In the genomic region with DNA sequence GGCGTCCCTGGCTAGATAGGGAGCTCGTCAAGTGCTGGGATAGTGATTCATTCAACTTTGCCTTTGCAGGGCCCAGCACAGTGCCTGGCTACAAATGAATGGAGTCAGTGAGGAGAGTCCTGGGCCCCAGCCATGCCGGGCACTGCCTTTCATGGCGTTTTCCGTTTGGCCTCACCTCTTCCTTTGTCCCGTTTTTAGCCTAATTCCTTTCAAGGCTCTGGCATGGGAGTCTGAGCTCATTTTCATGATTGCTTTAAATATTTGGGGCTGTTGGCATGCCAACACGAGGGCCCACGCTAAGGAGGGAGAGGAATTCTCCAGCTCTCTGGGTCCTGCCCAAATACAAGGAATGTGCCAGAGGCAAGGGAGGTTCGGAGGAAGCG, we compare ENCODE assay signal across 11 mouse cellular contexts. TPM values are rescaled to one million over a fixed set of nuclear protein-coding genes. Genes with fewer than 3 reads are reported as not detected.
DNase-seq lines count a peak whose midpoint lies in the region; ATAC-seq and TF ChIP-seq lines count a peak whose summit lies in the region.
"Had no signal": no experiment of that assay in that cellular context is flagged by ENCODE, and none has a peak within 500 bp of the region (broad histone marks: within the 10 kb centered on the region; RNA-seq: fewer than 3 reads in every experiment).

No protein-coding gene starts in this region.

- no peak overlapping the region for H3K4me2 ChIP-seq in forebrain, embryonic 13.5 days
- H3K4me2 ChIP-seq in midbrain, postnatal 0 days (ENCODE audit: low read depth, low read length, poor library complexity, severe bottlenecking), result no peak overlapping the region
- H3K4me2 ChIP-seq: heart, embryonic 11.5 days; liver, embryonic 13.5 days had no signal

- no peaks in the 10 kb centered on the region for H3K36me3 ChIP-seq in forebrain, embryonic 13.5 days (ENCODE audit: poor library complexity, severe bottlenecking)
- H3K36me3 ChIP-seq in midbrain, postnatal 0 days (ENCODE audit: insufficient read depth, low read length), result no peaks in the 10 kb centered on the region
- H3K36me3 ChIP-seq in thymus, adult 2 months (ENCODE audit: control insufficient read depth, insufficient read depth, low read length), result no peaks in the 10 kb centered on the region
- H3K36me3 ChIP-seq: liver, embryonic 13.5 days had no signal

- H3K9ac ChIP-seq in forebrain, embryonic 13.5 days, result 0 out of 2 replicates have a peak overlapping the region, but pooled peaks have one; percentile 16
- H3K9ac ChIP-seq in midbrain, postnatal 0 days (replicated peaks; ENCODE audit: low read length, poor library complexity, severe bottlenecking), result no peak overlapping the region
- H3K9ac ChIP-seq: liver, embryonic 13.5 days had no signal

- TF ChIP-seq CTCF in midbrain, postnatal 0 days (IDR thresholded peaks at IDR 0.05), result no peak
- TF ChIP-seq CTCF in thymus, adult 2 months (IDR thresholded peaks at IDR 0.05; ENCODE audit: borderline replicate concordance, control insufficient read depth, extremely low read depth, insufficient read depth, low read length, poor library complexity), result no peak

- WGBS in forebrain, embryonic 13.5 days, result 21% methylated on average over 10 of the region's 10 CpGs
- 33% methylated on average over 10 of the region's 10 CpGs for WGBS in midbrain, postnatal 0 days
- 88% methylated on average over 10 of the region's 10 CpGs for WGBS in thymus, adult 2 months

- H3K27me3 ChIP-seq in forebrain, embryonic 13.5 days, result no peaks in the 10 kb centered on the region
- no peaks in the 10 kb centered on the region for H3K27me3 ChIP-seq in midbrain, postnatal 0 days (ENCODE audit: insufficient read depth, low read length)
- no peaks in the 10 kb centered on the region; the same call in 1 of the 2 replicates for H3K27me3 ChIP-seq in thymus, adult 2 months (ENCODE audit: control insufficient read depth, insufficient read depth, low read length)
- H3K27me3 ChIP-seq: liver, embryonic 13.5 days had no signal

- peak; percentile 73 for ATAC-seq in forebrain, embryonic 13.5 days
- ATAC-seq in midbrain, postnatal 0 days (ENCODE audit: low FRiP score), result peak; percentile 56
- no peak for ATAC-seq in erythroid progenitor cell, adult 5-6 weeks (replicated peaks; ENCODE audit: low FRiP score, poor library complexity, severe bottlenecking)
- ATAC-seq in megakaryocyte, adult 5-6 weeks (ENCODE audit: poor library complexity, severe bottlenecking), result no peak

- H3K27ac ChIP-seq in forebrain, embryonic 13.5 days, result peak overlapping the region; percentile 75
- H3K27ac ChIP-seq in midbrain, postnatal 0 days (ENCODE audit: low read depth, low read length), result 0 out of 2 replicates have a peak overlapping the region, but pooled peaks have one; percentile 32
- no peak overlapping the region for H3K27ac ChIP-seq in thymus, adult 2 months (ENCODE audit: control insufficient read depth, insufficient read depth, low read length)
- H3K27ac ChIP-seq: liver, embryonic 13.5 days had no signal

- TF ChIP-seq POLR2A in thymus, adult 2 months (IDR thresholded peaks at IDR 0.05; ENCODE audit: control insufficient read depth, extremely low read depth, insufficient read depth, low read length, poor library complexity), result no peak

- H3K9me3 ChIP-seq in forebrain, embryonic 13.5 days (replicated peaks), result no peaks in the 10 kb centered on the region
- H3K9me3 ChIP-seq in midbrain, postnatal 0 days (ENCODE audit: low read length), result no peaks in the 10 kb centered on the region
- H3K9me3 ChIP-seq: liver, embryonic 13.5 days had no signal

- peak; percentile 35 for DNase-seq in cerebellum, adult 9-11 months
- no peak for DNase-seq in cerebellum, adult 18-20 months
- DNase-seq in layer of hippocampus, postnatal 36 days, result peak; percentile 42
- DNase-seq in midbrain, postnatal 0 days (ENCODE audit: low spot score), result peak; percentile 75
- DNase-seq in thymus, adult 2 months, result no peak
- DNase-seq: liver, embryonic 13.5 days had no signal

- H3K4me3 ChIP-seq in forebrain, embryonic 13.5 days, result no peak overlapping the region
- H3K4me3 ChIP-seq in midbrain, postnatal 0 days (ENCODE audit: low read depth, low read length), result no peak overlapping the region
- H3K4me3 ChIP-seq in thymus, adult 2 months (ENCODE audit: control insufficient read depth, insufficient read depth, low read length), result no peak overlapping the region
- H3K4me3 ChIP-seq: liver, embryonic 13.5 days had no signal

- H3K4me1 ChIP-seq in forebrain, embryonic 13.5 days, result peaks cover 16% of the 10 kb centered on the region
- H3K4me1 ChIP-seq in midbrain, postnatal 0 days (ENCODE audit: insufficient read depth, low read length), result no peaks in the 10 kb centered on the region
- H3K4me1 ChIP-seq in thymus, adult 2 months (replicated peaks; ENCODE audit: control insufficient read depth, insufficient read depth, low read length), result no peaks in the 10 kb centered on the region
- H3K4me1 ChIP-seq: liver, embryonic 13.5 days had no signal

RNA-seq across cellular contexts. Expression of a gene that starts 28.6 kb away (rescaled TPM):
- polyA plus RNA-seq in forebrain, embryonic 13.5 days (2015; fragmentation: Nextera tagmentation; extraction: Ambion mirVana), result 1,396 and 1,648 TPM in 2 replicates
- total RNA-seq in layer of hippocampus, postnatal 36 days (2021), result 100 to 1,000 TPM; 568 to 629 TPM
- total RNA-seq in midbrain, postnatal 0 days (2014; rRNA removed), result 487 and 626 TPM in 2 replicates
- polyA plus RNA-seq in midbrain, postnatal 0 days (2015; fragmentation: Nextera tagmentation; extraction: Ambion mirVana), result 1,038 and 1,114 TPM in 2 replicates
- 395 and 505 TPM in 2 replicates for total RNA-seq in erythroid progenitor cell, adult 5-6 weeks (2015; ENCODE audit: low replicate concordance)
- 97.7 and 148 TPM in 2 replicates for total RNA-seq in erythroid progenitor cell, adult 5-6 weeks (2017; ENCODE audit: low replicate concordance)
- polyA plus RNA-seq in thymus, adult 2 months (2012; rRNA removed), result 697 and 870 TPM in 2 replicates
- 1,007 and 1,017 TPM in 2 replicates for total RNA-seq in megakaryocyte, adult 5-6 weeks (2015)
- 343 and 384 TPM in 2 replicates for total RNA-seq in megakaryocyte, adult 5-6 weeks (2017)

RNA-seq across cellular contexts. Expression of a gene that starts 39.3 kb away (rescaled TPM):
- polyA plus RNA-seq in forebrain, embryonic 13.5 days (2015; fragmentation: Nextera tagmentation; extraction: Ambion mirVana), result not detected in 2 replicates
- not detected for total RNA-seq in layer of hippocampus, postnatal 36 days (2021)
- total RNA-seq in midbrain, postnatal 0 days (2014; rRNA removed), result not detected in 2 replicates
- polyA plus RNA-seq in midbrain, postnatal 0 days (2015; fragmentation: Nextera tagmentation; extraction: Ambion mirVana), result not detected in 2 replicates
- total RNA-seq in erythroid progenitor cell, adult 5-6 weeks (2015; ENCODE audit: low replicate concordance), result not detected in 2 replicates
- 0.13 TPM in 1 of 2 replicates, not detected in the other for total RNA-seq in erythroid progenitor cell, adult 5-6 weeks (2017; ENCODE audit: low replicate concordance)
- not detected in 2 replicates for polyA plus RNA-seq in thymus, adult 2 months (2012; rRNA removed)
- not detected in 2 replicates for total RNA-seq in megakaryocyte, adult 5-6 weeks (2015)
- total RNA-seq in megakaryocyte, adult 5-6 weeks (2017), result not detected in 2 replicates
- polyA plus RNA-seq: heart, embryonic 11.5 days; liver, embryonic 13.5 days; spleen, adult 2 months had no signal

Comparison
In these comparisons a context has a peak if more than half of its experiments do, and no peak if none do; other contexts are left out.
1. DNase-seq: peak in cerebellum, adult 9-11 months (single experiment), layer of hippocampus, postnatal 36 days (2 of 2) and midbrain, postnatal 0 days (single experiment); none in cerebellum, adult 18-20 months (0 of 2) and thymus, adult 2 months (single experiment).
2. ATAC-seq: peak in forebrain, embryonic 13.5 days (single experiment) and midbrain, postnatal 0 days (single experiment); none in erythroid progenitor cell, adult 5-6 weeks (single experiment) and megakaryocyte, adult 5-6 weeks (single experiment).